Mouse (Mus musculus) testis, adult 2 months (tissue): Measurements from ENCODE around the gene Ktn1. TPM values are rescaled to one million over a fixed set of nuclear protein-coding genes. Genes with fewer than 3 reads are reported as not detected.
A peak's percentile ranks its signal among the peaks of the same experiment; 100 is the strongest.

ENCODE experiments used
- H3K27ac ChIP-seq: fragments of 200-500 bp; 2 replicates; pipeline ENCODE4 v1.5.1; 2012; ENCODE audit warnings: low read depth, low read length; ENCODE audit not compliant: control insufficient read depth, insufficient read depth
- H3K27me3 ChIP-seq: fragments of 200-500 bp; 2 replicates; pipeline ENCODE4 v1.6.1; 2012; ENCODE audit warnings: mild to moderate bottlenecking, low read length, moderate library complexity; ENCODE audit not compliant: control insufficient read depth, insufficient read depth
- H3K36me3 ChIP-seq: fragments of 200-500 bp; 2 replicates; pipeline ENCODE4 v1.6.1; 2012; ENCODE audit warnings: mild to moderate bottlenecking, low read length; ENCODE audit not compliant: control insufficient read depth, insufficient read depth
- H3K4me1 ChIP-seq: fragments of 200-500 bp; 2 replicates; pipeline ENCODE4 v1.6.1; 2012; ENCODE audit warnings: low read length; ENCODE audit not compliant: control insufficient read depth, insufficient read depth
- H3K4me3 ChIP-seq: fragments of 200-500 bp; 2 replicates; pipeline ENCODE4 v1.5.1; 2012; ENCODE audit warnings: low read depth, mild to moderate bottlenecking, low read length, moderate library complexity, mixed read lengths; ENCODE audit not compliant: control insufficient read depth
- CTCF ChIP-seq: fragments of 200-500 bp; IDR thresholded peaks from 2 replicates; pipeline ENCODE4 v1.5.1; 2012; ENCODE audit warnings: low read depth, mild to moderate bottlenecking, inconsistent platforms, low read length, moderate library complexity; ENCODE audit not compliant: control insufficient read depth, insufficient read depth, insufficient replicate concordance
- POLR2A ChIP-seq: fragments of 200-500 bp; IDR thresholded peaks from 2 replicates; pipeline ENCODE4 v1.6.1; 2012; ENCODE audit warnings: low read depth, mild to moderate bottlenecking, inconsistent platforms, low read length, moderate library complexity; ENCODE audit not compliant: control insufficient read depth
- polyA plus RNA-seq: library from polyadenylated mRNA; depleted of rRNA; stranded (reverse); fragments of >200 nt; gene quantifications from 2 replicates; pipeline ENCODE4 v1.2.3, GENCODE M21; 2012

Gene Ktn1
- polyA plus RNA-seq, 1 experiment = 1.2 TPM

- no peak for TF ChIP-seq POLR2A
- no peak for TF ChIP-seq CTCF
- Histone ChIP-seq H3K27me3 (no peaks in the 10 kb centered on the region), H3K4me1 (peaks cover 3% of the 10 kb centered on the region), H3K36me3 (no peaks in the 10 kb centered on the region), H3K4me3 (peak overlapping the region; percentile 70), H3K27ac (no peak overlapping the region)
These were observed 108.3 kb downstream of the Ktn1 start for GRCm38 (mm10) chr14:47756411-47757065.

- H3K4me1 ChIP-seq = no peaks in the 10 kb centered on the region
- no peak for TF ChIP-seq POLR2A
- no peak for TF ChIP-seq CTCF
- H3K27ac ChIP-seq = no peak overlapping the region
- no peak overlapping the region for H3K4me3 ChIP-seq
- no peaks in the 10 kb centered on the region for H3K27me3 ChIP-seq
- H3K36me3 ChIP-seq = no peaks in the 10 kb centered on the region
These were observed 116.9 kb downstream of the Ktn1 start for GRCm38 (mm10) chr14:47765192-47765591.

GRCm38 (mm10) chr14:47765796-47766195, 117.5 kb downstream of the Ktn1 start:
- Histone ChIP-seq H3K36me3 (no peaks in the 10 kb centered on the region), H3K4me1 (no peaks in the 10 kb centered on the region), H3K27me3 (no peaks in the 10 kb centered on the region), H3K27ac (no peak overlapping the region), H3K4me3 (no peak overlapping the region)
- no peak for TF ChIP-seq POLR2A

GRCm38 (mm10) chr14:47766373-47766772, 118.1 kb downstream of the Ktn1 start:
- TF ChIP-seq CTCF = no peak
- no peak for TF ChIP-seq POLR2A
- Histone ChIP-seq H3K36me3 (no peaks in the 10 kb centered on the region), H3K27me3 (no peaks in the 10 kb centered on the region), H3K4me1 (no peaks in the 10 kb centered on the region), H3K27ac (no peak overlapping the region), H3K4me3 (no peak overlapping the region)

- TF ChIP-seq POLR2A (no peak), CTCF (no peak)
- Histone ChIP-seq H3K36me3 (no peaks in the 10 kb centered on the region), H3K4me3 (no peak overlapping the region), H3K27me3 (no peaks in the 10 kb centered on the region), H3K4me1 (no peaks in the 10 kb centered on the region), H3K27ac (no peak overlapping the region)
These were observed 123.2 kb downstream of the Ktn1 start for GRCm38 (mm10) chr14:47771496-47771895.

GRCm38 (mm10) chr14:47775543-47775942, 127.3 kb downstream of the Ktn1 start:
- H3K27me3 ChIP-seq = no peaks in the 10 kb centered on the region
- no peaks in the 10 kb centered on the region for H3K4me1 ChIP-seq
- TF ChIP-seq POLR2A (no peak), CTCF (no peak)
- no peaks in the 10 kb centered on the region for H3K36me3 ChIP-seq
- H3K4me3 ChIP-seq = no peak overlapping the region
- H3K27ac ChIP-seq = no peak overlapping the region

GRCm38 (mm10) chr14:47776260-47777035, 128.2 kb downstream of the Ktn1 start:
- no peaks in the 10 kb centered on the region for H3K4me1 ChIP-seq
- TF ChIP-seq POLR2A = no peak
- TF ChIP-seq CTCF = no peak
- H3K27me3 ChIP-seq = no peaks in the 10 kb centered on the region
- no peaks in the 10 kb centered on the region for H3K36me3 ChIP-seq
- no peak overlapping the region for H3K4me3 ChIP-seq
- H3K27ac ChIP-seq = no peak overlapping the region
